Mouse (Mus musculus): Measurements from ENCODE around the gene Ccm2. TPM values are rescaled to one million over a fixed set of nuclear protein-coding genes. Genes with fewer than 3 reads are reported as not detected.

The Ccm2 gene
- total and polyA plus RNA-seq, 3 experiments, result 30.4 to 34.5 (median 32.7) TPM

GRCm38 (mm10) chr11:6605021-6605481, 58.4 kb downstream of the Ccm2 start:
- Histone ChIP-seq H3K4me3 (replicated peaks in 1 of 3; ENCODE audit: low read depth in 2 of 3, low read length in 2 of 3, poor library complexity in 1 of 3) (no peak overlapping the region), H3K79me2 (replicated peaks; ENCODE audit: control insufficient read depth, extremely low read depth, insufficient read depth, poor library complexity, severe bottlenecking) (no peaks in the 10 kb centered on the region), H3K9me3 (replicated peaks; ENCODE audit: low read length) (no peaks in the 10 kb centered on the region), H3K4me1 (ENCODE audit: control insufficient read depth in 1 of 2, insufficient read depth in 2 of 2) (peaks cover 9 to 11% of the 10 kb centered on the region in 2 experiments; a peak in 3 of 4 replicates), H3K36me3 (replicated peaks in 1 of 2; ENCODE audit: control insufficient read depth in 1 of 2, insufficient read depth in 1 of 2, low read length in 1 of 2) (peaks cover 0 to 15% of the 10 kb centered on the region in 2 experiments), H3K9ac (ENCODE audit: insufficient read depth, low read depth) (no peak overlapping the region), H3K27ac (ENCODE audit: insufficient read depth, low read depth) (no peak overlapping the region), H3K4me2 (ENCODE audit: insufficient read depth, low read depth, poor library complexity, severe bottlenecking) (no peak overlapping the region), H3K27me3 (replicated peaks) (no peaks in the 10 kb centered on the region)
- in situ Hi-C loops (cut with MboI; ENCODE audit: low pct_ligation_motif_present, low pct_unique_long_range_greater_than_20kb, low sequenced_read_pairs), result no loop called here
- no peak for DNase-seq (ENCODE audit: extremely low read depth)
- dilution Hi-C loops (cut with MboI; ENCODE audit: extremely low pct_ligation_motif_present, extremely low pct_unique_long_range_greater_than_20kb, low sequenced_read_pairs), result no loop called here
- TF ChIP-seq CTCF (conservative IDR thresholded peaks at IDR 0.05 in 1 of 2, IDR thresholded peaks at IDR 0.05 in 1 of 2; ENCODE audit: low read depth in 2 of 2, low read length in 2 of 2) (peak in 1 of 2 experiments; percentile 8; a peak in 1 of 4 replicates), SMC3 (IDR thresholded peaks at IDR 0.05; ENCODE audit: low read depth, low read length) (peak; percentile 11), ELF1 (IDR thresholded peaks at IDR 0.05; ENCODE audit: low read depth, low read length) (no peak)

- H3K9ac ChIP-seq (ENCODE audit: insufficient read depth, low read depth), result no peak within 1 kb of the TSS
- no peaks in the 10 kb centered on the region for H3K27me3 ChIP-seq (replicated peaks)
- H3K4me1 ChIP-seq (ENCODE audit: control insufficient read depth in 1 of 2, insufficient read depth in 2 of 2), result peaks cover 9 to 11% of the 10 kb centered on the region in 2 experiments; a peak in 3 of 4 replicates
- TF ChIP-seq RAD21 (IDR thresholded peaks at IDR 0.05; ENCODE audit: low read depth, low read length) (no peak), MXI1 (IDR thresholded peaks at IDR 0.05; ENCODE audit: low read depth, low read length) (peak; percentile 54; the same call in 1 of the 2 replicates), JUND (conservative IDR thresholded peaks at IDR 0.05; ENCODE audit: low read depth, low read length) (no peak), NRF1 (IDR thresholded peaks at IDR 0.05; ENCODE audit: low read depth, low read length) (peak; percentile 67), MEF2A (IDR thresholded peaks at IDR 0.05; ENCODE audit: borderline replicate concordance, low read depth, low read length) (no peak), CTCF (conservative IDR thresholded peaks at IDR 0.05 in 1 of 2, IDR thresholded peaks at IDR 0.05 in 1 of 2; ENCODE audit: low read depth in 2 of 2, low read length in 2 of 2) (no peak)
- DNase-seq (ENCODE audit: extremely low read depth), result no peak
- H3K4me3 ChIP-seq (replicated peaks in 1 of 3; ENCODE audit: low read depth in 2 of 3, low read length in 2 of 3, poor library complexity in 1 of 3), result no peak within 1 kb of the TSS
- dilution Hi-C loops (cut with MboI; ENCODE audit: extremely low pct_ligation_motif_present, extremely low pct_unique_long_range_greater_than_20kb, low sequenced_read_pairs) (no loop called here), in situ Hi-C loops (cut with MboI; ENCODE audit: low pct_ligation_motif_present, low pct_unique_long_range_greater_than_20kb, low sequenced_read_pairs) (no loop called here)
- no peak within 1 kb of the TSS for H3K27ac ChIP-seq (ENCODE audit: insufficient read depth, low read depth)
- no peak within 1 kb of the TSS; the same call in 1 of the 2 replicates for H3K4me2 ChIP-seq (ENCODE audit: insufficient read depth, low read depth, poor library complexity, severe bottlenecking)
- H3K36me3 ChIP-seq (replicated peaks in 1 of 2; ENCODE audit: control insufficient read depth in 1 of 2, insufficient read depth in 1 of 2, low read length in 1 of 2), result peaks cover 1 to 19% of the 10 kb centered on the region in 2 experiments
- H3K79me2 ChIP-seq (replicated peaks; ENCODE audit: control insufficient read depth, extremely low read depth, insufficient read depth, poor library complexity, severe bottlenecking), result no peaks in the 10 kb centered on the region
- H3K9me3 ChIP-seq (replicated peaks; ENCODE audit: low read length), result no peaks in the 10 kb centered on the region
Measured at GRCm38 (mm10) chr11:6605491-6606399, 59.1 kb downstream of the Ccm2 start, which contains the start of gene Nacad. TSS of gene Nacad (minus strand) at chr11:6606053.
